Mouse (Mus musculus): ENCODE data around the gene Usp18. TPM values are rescaled to one million over a fixed set of nuclear protein-coding genes. Genes with fewer than 3 reads are reported as not detected.

Gene Usp18
- total RNA-seq, 2 experiments from 2014 or later = not detected

GRCm38 (mm10) chr6:121224067-121224466 is 21.6 kb upstream of the Usp18 start:
- no peak for DNase-seq (ENCODE audit: low spot score in 2 of 2)

- no peak for DNase-seq (ENCODE audit: low spot score in 2 of 2)
Measured at GRCm38 (mm10) chr6:121224993-121225392, 20.7 kb upstream of the Usp18 start.

- DNase-seq (ENCODE audit: low spot score in 2 of 2) = no peak
Measured at GRCm38 (mm10) chr6:121226043-121226442, 19.7 kb upstream of the Usp18 start.

DNA sequence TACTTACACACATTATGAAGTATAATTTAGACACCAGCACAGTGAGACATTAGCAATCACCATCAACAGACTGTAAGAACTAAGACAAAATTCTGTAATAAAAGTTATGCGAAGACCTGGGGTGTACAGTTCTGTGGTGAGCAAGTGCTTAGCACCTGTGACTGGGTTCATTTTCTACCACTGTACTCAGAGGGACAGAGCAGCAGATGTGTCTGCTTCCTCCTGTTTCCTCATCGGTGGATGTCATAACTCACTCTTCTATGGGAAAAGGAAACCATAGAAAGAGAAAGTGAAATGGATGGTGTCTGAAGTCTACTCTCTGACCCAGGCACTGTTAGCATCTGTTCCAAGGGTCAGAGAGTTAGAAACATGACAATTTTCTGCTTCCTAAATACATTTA is 19.0 kb upstream of the Usp18 start:
- DNase-seq (ENCODE audit: low spot score in 2 of 2) = no peak

- no peak for DNase-seq (ENCODE audit: low spot score in 2 of 2)
Measured at GRCm38 (mm10) chr6:121228421-121228820, 17.3 kb upstream of the Usp18 start.

DNA sequence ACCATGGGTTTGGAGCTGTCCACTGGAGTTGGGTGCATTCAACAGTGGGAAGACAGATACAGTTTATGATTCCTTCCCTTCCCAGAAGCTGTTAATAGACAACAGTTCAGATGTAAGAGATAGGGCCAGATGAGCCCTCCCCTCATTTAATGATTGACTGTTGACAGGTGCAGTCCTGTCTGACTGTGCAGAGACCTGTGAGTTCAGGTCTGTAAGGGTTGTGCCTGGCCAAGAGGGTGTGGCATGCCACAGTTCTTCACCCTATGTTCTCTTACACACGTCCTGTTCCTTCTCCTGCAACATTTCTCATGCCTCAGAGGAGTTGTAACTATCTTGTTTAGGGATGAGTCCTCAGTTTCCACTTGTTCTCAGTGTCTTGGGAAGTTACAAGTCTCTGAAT is 13.1 kb upstream of the Usp18 start:
- DNase-seq (ENCODE audit: low spot score in 2 of 2) = no peak

- no peak for DNase-seq (ENCODE audit: low spot score in 2 of 2)
Measured at GRCm38 (mm10) chr6:121236386-121236785, 9.3 kb upstream of the Usp18 start.

- no peak for DNase-seq (ENCODE audit: low spot score in 2 of 2)
Measured at GRCm38 (mm10) chr6:121238209-121238608, 7.5 kb upstream of the Usp18 start.

DNA sequence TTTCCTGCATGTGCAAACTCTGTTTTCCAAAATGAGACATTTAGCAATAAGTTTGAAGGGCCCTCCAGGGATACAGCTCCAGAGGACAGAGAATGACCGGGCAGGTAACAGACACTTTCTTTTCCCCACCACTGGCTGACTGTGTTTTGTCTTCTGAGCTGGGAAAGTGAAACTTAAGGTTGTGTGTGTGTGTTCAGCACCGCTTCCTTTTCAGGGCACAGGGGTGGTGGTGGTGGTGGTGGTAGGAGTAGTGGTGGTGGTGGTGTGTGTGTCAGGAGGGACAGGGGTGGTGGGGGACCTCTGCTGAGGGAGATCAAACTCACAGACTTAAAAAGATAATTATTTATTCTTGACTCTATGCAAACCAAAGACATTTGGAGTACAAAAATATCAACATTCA is 3.9 kb upstream of the Usp18 start:
- DNase-seq (ENCODE audit: low spot score in 2 of 2) = no peak

DNA sequence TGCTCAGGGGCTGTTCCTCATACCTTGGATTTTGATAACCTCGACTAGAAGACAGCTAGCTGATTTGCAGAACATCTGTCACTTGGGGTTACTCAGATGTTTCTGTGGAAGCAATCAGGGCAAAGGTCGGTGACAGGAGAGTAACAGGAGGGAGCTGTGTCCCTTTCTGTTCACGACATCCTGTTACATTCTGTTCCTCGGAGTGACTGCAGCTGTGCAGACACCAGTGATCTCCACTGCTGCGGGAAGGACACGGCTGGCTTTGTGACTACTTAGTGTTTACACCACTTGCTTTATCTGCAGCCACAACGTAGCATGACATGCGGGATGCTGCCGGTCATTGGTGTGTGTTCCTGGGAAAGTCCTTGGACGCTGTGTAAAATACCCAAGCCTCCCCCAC is 2.5 kb upstream of the Usp18 start:
- no peak for DNase-seq (ENCODE audit: low spot score in 2 of 2)

- DNase-seq (ENCODE audit: low spot score in 2 of 2) = no peak
Measured at GRCm38 (mm10) chr6:121246037-121246361, 293 bp downstream of the Usp18 start.

DNA sequence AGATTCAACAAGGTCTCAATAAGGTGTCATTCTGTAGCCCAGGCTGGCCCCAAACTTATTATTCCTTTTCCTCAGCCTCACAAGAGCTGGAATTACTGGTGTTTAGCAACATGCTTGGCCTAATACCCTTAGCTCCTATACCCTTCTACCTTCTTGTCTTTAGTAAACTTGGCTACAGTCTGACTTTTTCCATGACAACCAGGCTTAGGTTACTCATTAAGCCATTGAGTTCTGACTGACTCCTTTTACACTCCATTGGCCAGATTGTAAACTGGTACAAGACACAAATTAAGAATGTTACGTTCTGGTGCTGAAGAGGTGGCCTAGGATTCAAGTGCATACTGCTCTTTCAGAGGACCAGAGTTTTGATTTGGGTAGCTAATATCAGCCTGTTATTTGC is 4.7 kb downstream of the Usp18 start:
- DNase-seq (ENCODE audit: low spot score in 2 of 2) = no peak

- no peak for DNase-seq (ENCODE audit: low spot score in 2 of 2)
Measured at GRCm38 (mm10) chr6:121251256-121251655, 5.5 kb downstream of the Usp18 start.

DNA sequence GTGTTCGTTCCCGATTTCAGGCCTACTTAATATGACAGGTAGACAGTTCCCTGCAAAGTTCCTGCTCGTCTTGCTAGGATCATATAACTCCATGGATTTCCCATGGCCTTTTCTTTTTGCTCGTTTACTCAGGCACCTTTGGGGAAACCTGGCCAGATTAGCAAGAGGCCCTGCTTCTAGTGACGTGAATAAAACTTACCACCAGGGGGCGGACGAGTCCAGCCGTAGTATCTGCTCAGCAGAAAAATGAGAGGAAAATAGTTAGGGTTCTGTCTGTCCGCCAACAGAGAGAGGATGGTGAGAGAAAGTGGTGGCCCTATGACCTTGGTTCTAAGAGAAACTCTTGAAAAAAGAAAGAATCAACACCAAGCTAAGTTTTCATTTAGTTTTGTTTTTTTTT is 14.8 kb downstream of the Usp18 start:
- peak; percentile 85 to 87 for DNase-seq (ENCODE audit: low spot score in 2 of 2)

- DNase-seq (ENCODE audit: low spot score in 2 of 2) = no peak
Measured at GRCm38 (mm10) chr6:121261233-121261632, 15.5 kb downstream of the Usp18 start.

DNA sequence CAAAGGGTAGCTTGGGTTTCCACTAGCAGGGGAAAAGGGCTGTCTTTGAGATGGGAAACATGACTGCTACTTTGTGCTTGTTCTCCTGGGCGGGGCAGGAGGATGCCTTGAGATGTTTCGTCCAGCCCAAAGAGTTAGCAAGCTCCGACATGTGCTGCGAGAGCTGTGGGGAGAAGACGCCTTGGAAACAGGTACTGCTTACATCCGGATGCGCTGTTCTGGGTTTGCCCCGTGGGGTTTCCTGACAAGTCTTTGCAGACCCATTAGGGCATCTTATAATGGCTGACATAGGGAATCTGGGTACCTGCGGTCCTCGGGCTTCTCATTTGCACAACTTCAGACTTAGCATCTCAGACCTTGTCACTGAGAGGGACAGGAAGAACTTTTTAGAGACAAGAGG is 16.3 kb downstream of the Usp18 start:
- DNase-seq (ENCODE audit: low spot score in 2 of 2) = no peak

GRCm38 (mm10) chr6:121262496-121262895 is 16.8 kb downstream of the Usp18 start:
- DNase-seq (ENCODE audit: low spot score in 2 of 2) = no peak

DNA sequence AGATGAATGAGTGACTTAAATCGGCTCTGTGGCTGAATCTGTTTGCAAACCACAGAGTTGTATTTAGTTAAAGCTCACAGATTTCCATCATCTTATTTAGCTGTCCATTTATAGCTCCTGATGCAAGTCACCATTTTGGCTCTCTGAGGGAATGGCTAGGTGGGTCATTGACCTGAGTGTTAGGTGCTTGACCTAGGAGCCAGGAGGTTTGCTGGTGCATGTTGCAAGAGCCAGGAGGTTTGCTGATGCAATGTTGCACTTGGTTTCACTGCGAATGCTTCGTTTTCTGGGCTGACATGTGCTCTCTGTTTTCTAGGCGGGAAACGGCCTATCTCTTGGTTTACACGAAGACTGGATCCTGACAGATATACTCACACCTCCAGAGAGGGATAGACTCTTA is 24.4 kb downstream of the Usp18 start:
- DNase-seq (ENCODE audit: low spot score in 2 of 2) = no peak

DNA sequence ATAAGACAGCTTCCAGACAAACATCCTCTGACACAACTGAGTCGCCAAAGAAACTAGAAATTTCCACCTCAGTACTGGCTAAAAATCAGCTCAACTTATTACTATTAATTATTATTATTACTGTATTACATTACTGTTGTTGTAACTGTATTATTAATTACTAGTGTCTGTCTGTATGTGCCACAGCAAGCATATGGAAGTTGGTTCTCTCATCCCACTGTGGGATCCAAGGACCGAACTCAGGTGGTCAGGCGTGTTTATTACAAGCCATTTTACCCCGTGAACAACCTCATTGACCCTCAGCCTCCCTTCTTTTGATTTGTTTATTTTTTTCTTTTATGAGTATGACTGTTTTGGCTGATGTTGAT is 26.0 kb downstream of the Usp18 start:
- DNase-seq (ENCODE audit: low spot score in 2 of 2) = no peak

DNA sequence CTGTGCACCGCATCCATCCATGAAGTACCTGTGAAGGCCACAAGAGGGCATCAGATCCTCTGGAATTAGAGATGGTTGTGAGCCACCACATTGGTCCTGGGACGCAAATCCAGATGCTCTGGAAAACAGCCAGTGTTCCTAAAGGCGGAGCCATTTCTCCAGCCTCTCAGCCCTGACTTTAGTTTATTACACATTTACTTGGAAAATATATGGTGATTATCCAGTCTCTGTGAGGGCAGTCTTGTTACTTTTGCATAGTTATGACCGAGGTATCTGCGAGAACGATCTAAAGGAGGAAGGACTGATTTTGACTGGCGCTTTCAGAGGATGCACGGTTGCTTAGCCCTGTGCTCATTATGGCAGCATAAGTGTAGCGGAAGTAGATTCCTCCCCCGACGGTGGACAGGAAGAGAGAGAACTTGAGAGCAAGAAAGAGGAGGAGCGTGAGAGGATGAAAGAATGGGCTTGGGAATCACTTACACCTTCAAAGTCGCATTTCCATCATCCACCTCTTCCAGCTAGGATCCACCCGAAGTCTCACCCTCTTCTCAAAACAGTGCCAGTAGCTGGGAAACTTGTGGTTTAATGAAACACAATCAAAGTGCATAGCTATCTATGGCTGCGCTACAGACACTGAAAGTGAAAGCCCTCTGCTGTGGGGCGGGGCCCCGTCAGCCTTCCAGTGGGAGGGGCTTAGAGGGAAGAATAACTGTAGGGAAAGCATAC is 26.5 kb downstream of the Usp18 start:
- DNase-seq (ENCODE audit: low spot score in 2 of 2) = peak; percentile 84 to 85

GRCm38 (mm10) chr6:121274356-121274755 is 28.6 kb downstream of the Usp18 start:
- peak; percentile 25 to 39 for DNase-seq (ENCODE audit: low spot score in 2 of 2)

- DNase-seq (ENCODE audit: low spot score in 2 of 2) = no peak
Measured at GRCm38 (mm10) chr6:121284132-121284531, 38.4 kb downstream of the Usp18 start.

- no peak for DNase-seq (ENCODE audit: low spot score in 2 of 2)
Measured at GRCm38 (mm10) chr6:121299317-121299716, 53.6 kb downstream of the Usp18 start.

- no peak for DNase-seq (ENCODE audit: low spot score in 2 of 2)
Measured at GRCm38 (mm10) chr6:121299954-121300353, 54.2 kb downstream of the Usp18 start, which contains the start of gene Slc6a13. Gene Slc6a13, plus strand, starts transcription at chr6:121300227.

All from layer of hippocampus, postnatal 10 days (tissue).